Mouse (Mus musculus): ENCODE results near the gene Suds3.

GRCm38 (mm10) chr5:117160499-117160898 lies 44.6 kb upstream of the Suds3 start:
- TF ChIP-seq CTCF (IDR thresholded peaks at IDR 0.05; ENCODE audit: insufficient read depth, low read length), result no peak
- no peak for TF ChIP-seq POLR2A (IDR thresholded peaks at IDR 0.05; ENCODE audit: borderline replicate concordance, extremely low read depth, low read depth, low read length)

Measured in lung, adult 2 months (tissue).